Mouse (Mus musculus): ENCODE data around the gene Gm11011.
A peak's percentile ranks its signal among the peaks of the same experiment; 100 is the strongest.
"Not testable (repeated sequence)": the region's sequence is repeated elsewhere in the genome, so short reads cannot be mapped to it uniquely, and the experiment has no call there.

Gm11011 gene

GRCm38 (mm10) chr2:169587645-169588044, at the start of gene Gm11011:
Gene Gm11011 (minus strand): TSS chr2:169587745.
- DNase-seq: not testable (repeated sequence)

DNA sequence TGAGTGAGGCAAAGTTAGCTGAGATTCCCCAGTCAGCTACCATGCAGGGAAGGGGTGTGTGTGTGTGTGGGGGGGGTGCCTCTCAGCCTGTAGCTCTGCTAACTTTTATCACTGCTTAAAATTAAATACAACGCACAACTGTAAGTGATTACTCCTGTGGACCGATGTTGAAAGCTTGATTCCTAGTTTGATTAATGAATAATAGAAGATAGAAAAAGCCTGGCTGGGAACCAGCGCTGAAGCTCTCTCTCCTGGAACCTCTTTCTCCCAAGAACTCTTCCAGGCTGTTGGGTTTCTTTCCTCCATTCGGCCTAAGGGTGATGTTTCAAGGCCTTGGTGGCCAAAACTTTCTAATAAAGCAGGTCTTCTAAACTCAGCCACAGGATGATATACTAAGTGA, 48.9 kb upstream of the Gm11011 start:
- DNase-seq: no peak

- no peak for DNase-seq
These were observed 47.9 kb upstream of the Gm11011 start for GRCm38 (mm10) chr2:169635428-169635827.

GRCm38 (mm10) chr2:169634619-169635382, 47.3 kb upstream of the Gm11011 start:
- no peak for DNase-seq

- peak; percentile 15 to 28 for DNase-seq
These were observed 46.1 kb upstream of the Gm11011 start for GRCm38 (mm10) chr2:169633491-169634289.

- DNase-seq: peak; percentile 26 to 29
These were observed 45.0 kb upstream of the Gm11011 start, which contains the start of gene Tshz2 for GRCm38 (mm10) chr2:169632338-169633151. Gene Tshz2 (plus strand): TSS chr2:169633013.

DNA sequence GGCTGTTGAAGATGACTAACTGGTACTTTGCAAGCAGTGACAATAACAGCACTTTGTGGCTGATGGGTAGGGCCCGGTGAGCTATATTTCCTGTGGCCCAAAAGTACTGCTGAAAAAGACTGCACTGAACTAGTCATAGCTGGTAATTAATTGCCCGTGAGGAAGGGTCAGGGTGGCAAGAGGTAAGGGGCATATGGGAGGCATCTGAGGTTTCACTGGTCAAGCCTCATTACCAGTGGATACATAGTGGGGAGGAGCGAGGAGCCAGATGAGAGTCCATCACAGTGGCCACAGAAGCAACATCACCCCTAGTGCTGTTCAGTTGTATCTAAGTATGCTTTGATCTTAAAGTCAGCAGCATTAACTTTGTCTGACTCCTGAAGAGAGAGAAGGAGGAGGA, 42.5 kb upstream of the Gm11011 start:
- DNase-seq: no peak

GRCm38 (mm10) chr2:169621201-169621710, 33.7 kb upstream of the Gm11011 start:
- DNase-seq: peak in 1 of 2 experiments; percentile 8

- no peak for DNase-seq
These were observed 28.5 kb upstream of the Gm11011 start for GRCm38 (mm10) chr2:169615998-169616397.

DNA sequence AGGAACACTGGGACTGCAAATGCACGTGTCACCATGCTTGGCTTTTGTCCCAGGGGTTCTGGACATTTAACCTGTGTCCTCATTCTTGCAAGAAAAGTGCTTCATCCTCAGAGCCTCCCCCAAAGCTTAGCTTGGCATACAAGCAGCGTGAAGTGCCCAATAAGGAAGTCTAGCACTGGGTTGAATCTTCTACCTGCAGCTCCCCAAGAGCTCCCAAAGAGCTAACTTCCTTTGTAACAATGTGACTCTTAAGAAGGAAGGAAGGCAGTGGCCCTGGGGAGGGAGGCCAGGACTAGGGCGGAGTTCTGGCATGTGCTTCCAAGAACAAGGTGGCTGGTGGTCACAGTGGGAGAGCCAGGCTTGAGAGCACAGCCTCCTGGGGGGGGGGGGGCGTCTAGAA, 27.1 kb upstream of the Gm11011 start:
- no peak for DNase-seq

- no peak for DNase-seq
These were observed 24.0 kb upstream of the Gm11011 start for GRCm38 (mm10) chr2:169611557-169611956.

DNA sequence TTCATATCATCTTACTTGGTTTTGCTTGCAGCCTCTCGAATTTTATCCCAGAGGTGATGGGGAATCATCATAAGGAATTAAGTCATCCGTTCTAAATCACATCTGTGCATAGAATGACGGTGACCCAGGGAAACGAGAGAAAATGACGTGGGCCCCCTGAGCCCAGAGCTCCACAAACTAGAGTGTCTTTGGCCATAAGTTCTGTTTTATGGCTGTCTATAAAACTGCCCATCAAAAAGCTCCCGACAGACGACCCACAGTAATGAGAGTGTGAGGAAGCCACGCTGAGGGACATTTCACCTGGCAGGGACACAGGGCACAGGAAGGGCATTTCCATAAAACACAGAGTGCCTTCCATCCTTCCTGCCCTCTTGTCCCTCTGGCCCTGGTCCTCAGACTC, 23.3 kb upstream of the Gm11011 start:
- no peak for DNase-seq

- DNase-seq: no peak
These were observed 22.4 kb upstream of the Gm11011 start for GRCm38 (mm10) chr2:169609956-169610355.

GRCm38 (mm10) chr2:169607787-169608186, 20.2 kb upstream of the Gm11011 start:
- DNase-seq: no peak

DNA sequence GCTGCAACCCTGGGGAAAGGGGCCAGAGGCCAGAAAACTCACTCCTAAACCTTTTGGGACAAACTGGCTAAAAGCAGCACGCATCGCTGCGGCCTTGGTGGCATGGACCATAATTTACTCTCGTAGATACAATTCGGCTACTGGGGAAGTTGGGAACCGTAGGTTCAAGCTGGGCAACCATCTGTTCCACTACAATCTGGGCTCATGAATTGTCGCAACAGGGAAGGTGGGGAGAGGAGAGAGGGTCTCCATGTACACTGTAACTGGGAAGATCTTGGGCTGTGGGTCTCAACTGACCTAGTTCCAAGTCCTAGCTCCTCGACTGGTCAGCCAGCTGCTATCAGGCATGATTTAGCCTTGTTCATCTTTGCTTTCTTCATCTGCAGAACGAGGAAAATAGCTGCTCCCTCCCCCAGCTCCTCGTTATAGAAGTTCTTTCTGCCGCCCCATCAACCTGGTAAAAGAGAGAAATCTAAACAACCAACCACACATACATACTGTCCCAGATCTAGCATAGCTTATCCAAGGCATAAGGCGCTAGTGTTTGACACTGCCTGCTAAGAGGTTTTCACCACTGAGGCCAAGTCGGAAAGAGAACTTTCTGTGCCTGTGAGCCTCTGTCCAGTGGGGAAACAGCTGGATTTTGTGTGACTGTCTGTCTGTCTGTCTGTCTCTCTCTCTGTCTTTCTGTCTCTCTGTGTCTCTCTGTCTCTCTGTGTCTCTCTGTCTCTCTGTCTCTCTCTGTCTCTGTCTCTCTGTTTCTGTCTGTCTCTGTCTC, 19.5 kb upstream of the Gm11011 start:
- peak in 1 of 2 experiments; percentile 5 for DNase-seq

DNA sequence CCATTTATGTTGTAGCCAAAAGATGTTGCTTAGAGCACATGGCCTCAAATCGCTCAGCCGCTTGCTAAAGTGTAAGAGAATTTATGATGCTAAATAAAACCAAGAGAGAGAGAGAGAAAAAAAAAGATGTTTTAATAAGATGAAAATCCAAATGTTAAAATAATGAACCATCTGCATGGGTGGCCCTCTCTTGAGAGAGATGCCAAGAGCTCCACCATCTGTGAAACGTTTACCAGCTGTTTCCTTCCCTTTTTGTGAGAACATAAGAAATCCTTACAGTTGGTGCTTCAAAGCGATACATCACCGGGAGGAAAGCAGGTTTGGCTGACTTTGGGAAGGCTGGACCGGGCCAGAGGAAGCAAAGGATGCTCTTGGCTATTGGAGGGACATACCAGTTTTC, 12.6 kb upstream of the Gm11011 start:
- DNase-seq: no peak

DNA sequence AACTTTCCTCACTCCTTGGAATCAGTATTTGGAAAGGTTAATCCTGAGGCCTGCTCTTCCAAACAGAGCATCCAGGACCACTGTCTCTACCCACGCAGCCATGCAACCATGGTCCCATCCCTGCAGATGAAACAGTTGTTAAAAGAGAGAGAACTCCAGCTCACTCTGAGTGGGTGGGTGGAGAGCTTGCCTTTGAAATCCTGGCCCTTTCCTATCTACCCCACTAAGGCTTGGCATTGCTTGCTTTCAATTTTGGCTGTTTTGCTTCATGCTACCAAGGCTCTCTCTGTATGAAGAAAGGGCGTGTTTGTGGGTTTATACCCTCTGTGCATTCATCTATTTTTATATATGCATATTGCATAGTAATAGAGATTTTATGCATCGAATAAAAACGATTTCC, 12.0 kb upstream of the Gm11011 start:
- no peak for DNase-seq

DNA sequence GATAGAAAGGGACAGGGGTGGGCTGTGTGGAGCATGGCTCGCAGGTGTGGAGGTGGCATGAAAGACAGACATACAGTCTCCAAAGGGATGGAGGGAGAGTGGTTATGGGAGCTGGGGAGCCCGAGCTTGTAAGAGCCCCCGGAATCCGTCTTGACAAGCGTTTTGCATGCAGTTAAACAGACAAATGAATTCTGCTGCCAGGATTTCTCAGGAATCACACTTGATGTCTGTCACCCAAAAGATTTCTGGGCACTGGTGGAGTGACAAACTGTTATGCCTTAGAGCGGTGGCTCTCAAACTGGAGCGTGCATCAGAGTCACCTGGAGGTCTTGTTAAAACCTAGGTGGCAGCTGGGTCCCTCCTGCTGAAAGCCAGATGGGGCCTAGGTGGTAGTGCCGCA, 10.4 kb upstream of the Gm11011 start:
- no peak for DNase-seq

GRCm38 (mm10) chr2:169597357-169597756, 9.8 kb upstream of the Gm11011 start:
- no peak for DNase-seq

- DNase-seq: no peak
These were observed 6.2 kb upstream of the Gm11011 start for GRCm38 (mm10) chr2:169593742-169594141.

GRCm38 (mm10) chr2:169590412-169590811, 2.9 kb upstream of the Gm11011 start:
- DNase-seq: no peak

DNA sequence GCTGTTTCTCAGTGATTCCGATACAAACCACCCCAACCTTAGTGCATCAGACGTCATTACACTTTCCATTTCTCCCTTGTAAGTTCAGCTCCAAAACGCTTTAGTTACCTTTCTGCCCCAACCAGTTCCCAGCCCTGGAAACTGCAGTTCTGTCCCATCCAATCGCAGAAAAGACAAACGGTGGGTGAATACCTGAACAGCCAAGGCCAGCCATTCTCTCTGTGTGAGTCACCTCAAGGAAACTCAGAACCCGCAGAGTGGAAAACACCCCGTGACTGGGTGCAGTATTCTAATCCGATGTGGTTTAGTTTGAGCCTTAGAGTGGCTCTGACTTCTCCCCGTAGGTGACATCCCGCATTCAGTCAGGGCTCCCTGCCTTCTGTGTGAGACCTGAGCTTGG, 2.2 kb upstream of the Gm11011 start:
- no peak for DNase-seq
